Mouse (Mus musculus): ENCODE results near the gene Icam1.

- TF ChIP-seq CTCF (IDR thresholded peaks at IDR 0.05; ENCODE audit: low read depth): peak; percentile 75
- TF ChIP-seq EP300 (IDR thresholded peaks at IDR 0.05; ENCODE audit: low read depth): no peak
These were observed 13.7 kb downstream of the Icam1 start, which contains the start of gene Icam4 for GRCm38 (mm10) chr9:21029291-21030054.

Measured in heart, postnatal 0 days (tissue).